Mouse (Mus musculus) hindbrain, embryonic 13.5 days (tissue): ENCODE measurements around the gene Slamf8. TPM values are rescaled to one million over a fixed set of nuclear protein-coding genes. Genes with fewer than 3 reads are reported as not detected.

Experiments used
- ATAC-seq: fragments of 200-750 bp; cut with Nextera tagmentation; 2 replicates; pipeline ENCODE4 v1.8.0; 2017; ENCODE audit warnings: moderate TSS enrichment; ENCODE audit not compliant: low FRiP score
- H3K27ac ChIP-seq: fragments of 300-500 bp; sonication (generic); 2 replicates; pipeline ENCODE4 v1.5.1; 2015; ENCODE audit warnings: inconsistent platforms, mild to moderate bottlenecking, moderate library complexity
- H3K27me3 ChIP-seq: fragments of 300-500 bp; sonication (generic); 2 replicates; pipeline ENCODE4 v1.6.1; 2015; ENCODE audit warnings: mild to moderate bottlenecking, inconsistent platforms
- H3K36me3 ChIP-seq: fragments of 300-500 bp; sonication (generic); 2 replicates; pipeline ENCODE4 v1.6.1; 2015; ENCODE audit warnings: mild to moderate bottlenecking, inconsistent platforms
- H3K4me1 ChIP-seq: fragments of 300-500 bp; sonication (generic); replicated peaks from 2 replicates; pipeline ENCODE4 v1.6.1; 2015; ENCODE audit warnings: inconsistent platforms
- H3K4me2 ChIP-seq: fragments of 300-500 bp; sonication (generic); 2 replicates; pipeline ENCODE4 v1.6.1; 2015; ENCODE audit warnings: inconsistent platforms, mild to moderate bottlenecking, moderate library complexity
- H3K4me3 ChIP-seq: fragments of 300-500 bp; sonication (generic); 2 replicates; pipeline ENCODE4 v1.5.1; 2015; ENCODE audit warnings: mild to moderate bottlenecking, inconsistent platforms
- H3K9ac ChIP-seq: fragments of 300-500 bp; sonication (generic); 2 replicates; pipeline ENCODE4 v1.6.1; 2015; ENCODE audit warnings: mild to moderate bottlenecking, inconsistent platforms
- H3K9me3 ChIP-seq: fragments of 300-500 bp; sonication (generic); 2 replicates; pipeline ENCODE4 v1.6.1; 2016; ENCODE audit warnings: inconsistent platforms
- WGBS: fragments of 180-500 bp; shearing (Covaris S2); methylation state at CpG from one replicate; pipeline ENCODE4 v1.1.7; 2015; 5-methylcytosine and 5-hydroxymethylcytosine counted together
- polyA plus RNA-seq: library from polyadenylated mRNA; unstranded; fragments of >200 nt; fragmentation: Nextera tagmentation; extraction: Ambion mirVana; gene quantifications from 2 replicates; pipeline ENCODE4 v1.2.1, GENCODE M21; 2015

Slamf8 gene
- polyA plus RNA-seq, 1 experiment from 2014 or later: not detected

- WGBS: 66% methylated on average over 4 of the region's 4 CpGs
- no peaks in the 10 kb centered on the region for H3K9me3 ChIP-seq
Measured at GRCm38 (mm10) chr1:172618141-172618540, 27.8 kb upstream of the Slamf8 start.

GRCm38 (mm10) chr1:172617365-172618076 is 27.2 kb upstream of the Slamf8 start:
- H3K4me3 ChIP-seq: peak overlapping the region; percentile 47
- peak overlapping the region; percentile 75; the same call in 1 of the 2 replicates for H3K9ac ChIP-seq
- ATAC-seq: peak; percentile 60
- H3K27me3 ChIP-seq: no peaks in the 10 kb centered on the region
- WGBS: 18% methylated on average over 14 of the region's 14 CpGs
- H3K27ac ChIP-seq: no peak overlapping the region
- no peaks in the 10 kb centered on the region for H3K36me3 ChIP-seq
- H3K4me2 ChIP-seq: peak overlapping the region; percentile 79
- H3K9me3 ChIP-seq: no peaks in the 10 kb centered on the region
- H3K4me1 ChIP-seq: peaks cover 15% of the 10 kb centered on the region

More at GRCm38 (mm10) chr1:172618141-172618540, 27.8 kb upstream of the Slamf8 start:
- Histone ChIP-seq H3K4me2 (no peak overlapping the region), H3K4me3 (no peak overlapping the region), H3K27ac (no peak overlapping the region), H3K4me1 (peaks cover 15% of the 10 kb centered on the region), H3K36me3 (no peaks in the 10 kb centered on the region), H3K27me3 (no peaks in the 10 kb centered on the region), H3K9ac (no peak overlapping the region)
- no peak for ATAC-seq

- 9% methylated on average over 21 of the region's 22 CpGs for WGBS
- Histone ChIP-seq H3K9ac (peak overlapping the region; percentile 75), H3K4me2 (peak overlapping the region; percentile 79), H3K4me1 (peaks cover 15% of the 10 kb centered on the region), H3K9me3 (no peaks in the 10 kb centered on the region), H3K36me3 (no peaks in the 10 kb centered on the region), H3K27me3 (no peaks in the 10 kb centered on the region), H3K27ac (peak overlapping the region; percentile 27), H3K4me3 (peak overlapping the region; percentile 47)
- peak; percentile 89 for ATAC-seq
Measured at GRCm38 (mm10) chr1:172616537-172617300, 26.4 kb upstream of the Slamf8 start.

- H3K4me3 ChIP-seq: no peak overlapping the region
- H3K4me1 ChIP-seq: peaks cover 15% of the 10 kb centered on the region
- H3K9ac ChIP-seq: no peak overlapping the region
- no peak for ATAC-seq
- no peaks in the 10 kb centered on the region for H3K36me3 ChIP-seq
- WGBS: 75% methylated on average over 4 of the region's 4 CpGs
- no peaks in the 10 kb centered on the region for H3K9me3 ChIP-seq
- no peak overlapping the region for H3K4me2 ChIP-seq
- no peaks in the 10 kb centered on the region for H3K27me3 ChIP-seq
- H3K27ac ChIP-seq: no peak overlapping the region
Measured at GRCm38 (mm10) chr1:172615412-172615811, 25.0 kb upstream of the Slamf8 start.

GRCm38 (mm10) chr1:172614654-172615053 is 24.3 kb upstream of the Slamf8 start:
- WGBS: 80% methylated on average over 10 of the region's 10 CpGs
- H3K9ac ChIP-seq: no peak overlapping the region
- no peak overlapping the region for H3K4me2 ChIP-seq
- no peaks in the 10 kb centered on the region for H3K36me3 ChIP-seq
- H3K4me1 ChIP-seq: peaks cover 15% of the 10 kb centered on the region
- no peak for ATAC-seq
- H3K4me3 ChIP-seq: no peak overlapping the region
- no peak overlapping the region for H3K27ac ChIP-seq
- H3K9me3 ChIP-seq: no peaks in the 10 kb centered on the region
- H3K27me3 ChIP-seq: no peaks in the 10 kb centered on the region

GRCm38 (mm10) chr1:172612745-172613144 is 22.4 kb upstream of the Slamf8 start:
- Histone ChIP-seq H3K4me3 (no peak overlapping the region), H3K9ac (no peak overlapping the region), H3K27me3 (no peaks in the 10 kb centered on the region), H3K27ac (no peak overlapping the region), H3K36me3 (no peaks in the 10 kb centered on the region), H3K4me1 (peaks cover 14% of the 10 kb centered on the region), H3K9me3 (no peaks in the 10 kb centered on the region), H3K4me2 (no peak overlapping the region)
- ATAC-seq: no peak
- 64% methylated on average over 1 of the region's 1 CpGs for WGBS

- Histone ChIP-seq H3K27ac (no peak overlapping the region), H3K27me3 (no peaks in the 10 kb centered on the region), H3K9me3 (no peaks in the 10 kb centered on the region), H3K36me3 (no peaks in the 10 kb centered on the region), H3K4me1 (no peaks in the 10 kb centered on the region; the same call in 1 of the 2 replicates), H3K9ac (no peak overlapping the region), H3K4me2 (no peak overlapping the region), H3K4me3 (no peak overlapping the region)
- WGBS: 83% methylated on average over 10 of the region's 10 CpGs
- no peak for ATAC-seq
Measured at GRCm38 (mm10) chr1:172611304-172611703, 20.9 kb upstream of the Slamf8 start.

- Histone ChIP-seq H3K36me3 (no peaks in the 10 kb centered on the region), H3K9ac (no peak within 1 kb of the TSS), H3K4me3 (no peak within 1 kb of the TSS), H3K4me1 (no peaks in the 10 kb centered on the region), H3K27ac (no peak within 1 kb of the TSS), H3K9me3 (no peaks in the 10 kb centered on the region), H3K27me3 (no peaks in the 10 kb centered on the region), H3K4me2 (no peak within 1 kb of the TSS)
- 60% methylated on average over 1 of the region's 1 CpGs for WGBS
- no peak for ATAC-seq
Measured at GRCm38 (mm10) chr1:172602326-172602725, 12.0 kb upstream of the Slamf8 start, which contains the start of gene Fcrl6. Fcrl6 (minus strand) TSS chr1:172602551.

GRCm38 (mm10) chr1:172594495-172594894 is 4.1 kb upstream of the Slamf8 start:
- Histone ChIP-seq H3K27me3 (no peaks in the 10 kb centered on the region), H3K4me2 (no peak overlapping the region), H3K4me3 (no peak overlapping the region), H3K36me3 (no peaks in the 10 kb centered on the region), H3K27ac (no peak overlapping the region), H3K9me3 (no peaks in the 10 kb centered on the region), H3K4me1 (no peaks in the 10 kb centered on the region), H3K9ac (no peak overlapping the region)
- ATAC-seq: no peak

GRCm38 (mm10) chr1:172593956-172594355 is 3.6 kb upstream of the Slamf8 start:
- H3K27me3 ChIP-seq: no peaks in the 10 kb centered on the region
- H3K27ac ChIP-seq: no peak overlapping the region
- no peaks in the 10 kb centered on the region for H3K9me3 ChIP-seq
- no peak overlapping the region for H3K4me2 ChIP-seq
- no peaks in the 10 kb centered on the region for H3K4me1 ChIP-seq
- no peak overlapping the region for H3K4me3 ChIP-seq
- H3K36me3 ChIP-seq: no peaks in the 10 kb centered on the region
- H3K9ac ChIP-seq: no peak overlapping the region
- 93% methylated on average over 2 of the region's 2 CpGs for WGBS
- ATAC-seq: no peak

GRCm38 (mm10) chr1:172593321-172593720 is 3.0 kb upstream of the Slamf8 start:
- H3K9ac ChIP-seq: no peak overlapping the region
- no peaks in the 10 kb centered on the region for H3K27me3 ChIP-seq
- H3K4me1 ChIP-seq: no peaks in the 10 kb centered on the region
- no peaks in the 10 kb centered on the region for H3K9me3 ChIP-seq
- H3K4me2 ChIP-seq: no peak overlapping the region
- 77% methylated on average over 3 of the region's 3 CpGs for WGBS
- no peak overlapping the region for H3K27ac ChIP-seq
- H3K36me3 ChIP-seq: no peaks in the 10 kb centered on the region
- H3K4me3 ChIP-seq: no peak overlapping the region
- ATAC-seq: no peak

- Histone ChIP-seq H3K9me3 (no peaks in the 10 kb centered on the region), H3K4me1 (peaks cover 20% of the 10 kb centered on the region), H3K4me3 (no peak overlapping the region), H3K27me3 (peaks cover 6% of the 10 kb centered on the region; the same call in 1 of the 2 replicates), H3K36me3 (no peaks in the 10 kb centered on the region), H3K4me2 (peak overlapping the region; percentile 25), H3K9ac (no peak overlapping the region; the same call in 1 of the 2 replicates), H3K27ac (peak overlapping the region; percentile 78)
- peak; percentile 72 for ATAC-seq
- 23% methylated on average over 26 of the region's 26 CpGs for WGBS
Measured at GRCm38 (mm10) chr1:172585612-172586567, 4.5 kb downstream of the Slamf8 start.
